Mouse (Mus musculus): ENCODE measurements around the gene Tcf19.

Gene Tcf19

GRCm38 (mm10) chr17:35516652-35517500 is at the start of gene Tcf19, which contains the start of gene Cchcr1:
Tcf19 (minus strand) TSS chr17:35516824.
Cchcr1 (plus strand) TSS chr17:35517100.
- DNase-seq (ENCODE audit: low spot score in 2 of 2): peak; percentile 86 to 91

- no peak for DNase-seq (ENCODE audit: low spot score in 2 of 2)
Observed at GRCm38 (mm10) chr17:35558216-35558615, 41.6 kb upstream of the Tcf19 start.

GRCm38 (mm10) chr17:35557351-35557750 is 40.7 kb upstream of the Tcf19 start:
- DNase-seq (ENCODE audit: low spot score in 2 of 2): no peak

GRCm38 (mm10) chr17:35556812-35557211 is 40.2 kb upstream of the Tcf19 start:
- no peak for DNase-seq (ENCODE audit: low spot score in 2 of 2)

DNA sequence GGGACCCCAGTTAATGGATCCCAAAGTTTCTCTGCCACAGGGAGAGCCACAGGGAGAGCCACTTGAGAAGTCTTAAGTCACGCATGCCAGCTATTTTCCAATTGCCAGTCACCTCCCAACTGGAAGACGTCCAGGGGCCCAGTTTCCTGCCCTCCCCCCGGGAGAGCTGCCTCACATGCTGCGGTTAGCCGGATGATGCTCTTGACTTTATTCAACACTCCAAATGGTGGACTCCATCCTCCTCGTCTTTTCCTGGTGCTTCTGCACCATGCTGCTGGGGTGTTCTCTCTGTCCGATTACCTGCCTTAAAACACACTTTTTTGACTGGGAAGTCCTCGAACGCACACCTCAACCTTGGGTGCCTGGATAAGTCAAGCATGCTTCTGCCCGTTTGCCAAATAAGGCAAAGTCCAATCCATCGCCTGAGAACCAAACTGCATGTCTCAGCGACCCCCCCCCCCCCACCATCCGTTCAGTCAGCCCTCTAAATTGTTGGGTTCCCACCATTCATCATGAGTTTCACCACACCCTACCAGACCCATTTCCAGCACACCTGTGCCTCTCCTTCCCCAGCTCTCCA is 39.7 kb upstream of the Tcf19 start:
- DNase-seq (ENCODE audit: low spot score in 2 of 2): no peak

GRCm38 (mm10) chr17:35554761-35555397 is 38.3 kb upstream of the Tcf19 start:
- no peak for DNase-seq (ENCODE audit: low spot score in 2 of 2)

DNA sequence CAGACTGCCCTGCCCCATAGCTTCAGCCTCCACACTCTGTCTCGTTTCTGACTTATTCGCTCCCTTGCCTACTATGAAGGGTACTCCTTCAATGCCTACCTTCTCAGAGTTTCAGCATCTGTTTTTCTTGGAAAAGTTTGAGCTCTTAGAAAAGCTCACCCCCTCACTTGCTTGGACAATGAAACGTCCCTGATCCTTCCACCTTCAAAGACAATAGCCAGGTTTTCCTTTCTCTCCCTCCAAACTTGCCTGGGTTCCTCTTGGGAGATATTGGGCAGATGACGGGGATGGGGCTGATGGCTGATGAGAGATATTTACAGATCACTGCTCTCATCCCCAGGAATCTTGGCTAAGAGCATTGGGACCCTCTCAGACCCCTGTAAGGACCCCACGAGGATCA is 37.7 kb upstream of the Tcf19 start:
- DNase-seq (ENCODE audit: low spot score in 2 of 2): no peak

DNA sequence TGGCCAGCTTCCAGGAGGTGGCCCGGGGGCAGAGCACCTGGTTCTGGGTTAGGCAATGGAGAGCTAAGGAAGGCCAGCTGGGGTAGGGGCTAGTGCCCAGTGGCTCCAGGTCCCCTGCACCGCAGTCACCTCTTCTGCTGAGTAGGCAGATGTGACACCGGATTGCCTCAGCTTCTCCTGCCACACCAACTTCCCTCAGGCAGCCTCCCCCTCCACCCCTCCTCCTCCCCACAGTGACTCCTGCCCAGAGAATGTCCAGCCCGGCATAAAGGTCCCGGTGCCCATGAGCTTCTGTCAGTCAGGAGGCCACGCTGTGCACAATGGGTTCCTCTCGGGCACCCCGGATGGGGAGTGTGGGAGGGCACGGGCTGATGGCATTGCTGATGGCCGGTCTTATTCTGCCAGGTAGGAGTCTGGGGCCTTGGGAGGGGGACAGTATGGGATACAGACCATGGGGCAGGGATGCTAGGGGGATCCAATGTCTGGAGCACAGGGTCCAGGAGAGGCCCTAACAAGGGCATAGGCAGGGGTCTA is 35.3 kb upstream of the Tcf19 start, which contains the start of gene Cdsn:
Gene Cdsn, plus strand, starts transcription at position 248 of the 534 bp plus-strand sequence.
- no peak for DNase-seq (ENCODE audit: low spot score in 2 of 2)

GRCm38 (mm10) chr17:35550871-35551270 is 34.2 kb upstream of the Tcf19 start:
- DNase-seq (ENCODE audit: low spot score in 2 of 2): no peak

- DNase-seq (ENCODE audit: low spot score in 2 of 2): no peak
Observed at GRCm38 (mm10) chr17:35550143-35550494, 33.5 kb upstream of the Tcf19 start.

DNA sequence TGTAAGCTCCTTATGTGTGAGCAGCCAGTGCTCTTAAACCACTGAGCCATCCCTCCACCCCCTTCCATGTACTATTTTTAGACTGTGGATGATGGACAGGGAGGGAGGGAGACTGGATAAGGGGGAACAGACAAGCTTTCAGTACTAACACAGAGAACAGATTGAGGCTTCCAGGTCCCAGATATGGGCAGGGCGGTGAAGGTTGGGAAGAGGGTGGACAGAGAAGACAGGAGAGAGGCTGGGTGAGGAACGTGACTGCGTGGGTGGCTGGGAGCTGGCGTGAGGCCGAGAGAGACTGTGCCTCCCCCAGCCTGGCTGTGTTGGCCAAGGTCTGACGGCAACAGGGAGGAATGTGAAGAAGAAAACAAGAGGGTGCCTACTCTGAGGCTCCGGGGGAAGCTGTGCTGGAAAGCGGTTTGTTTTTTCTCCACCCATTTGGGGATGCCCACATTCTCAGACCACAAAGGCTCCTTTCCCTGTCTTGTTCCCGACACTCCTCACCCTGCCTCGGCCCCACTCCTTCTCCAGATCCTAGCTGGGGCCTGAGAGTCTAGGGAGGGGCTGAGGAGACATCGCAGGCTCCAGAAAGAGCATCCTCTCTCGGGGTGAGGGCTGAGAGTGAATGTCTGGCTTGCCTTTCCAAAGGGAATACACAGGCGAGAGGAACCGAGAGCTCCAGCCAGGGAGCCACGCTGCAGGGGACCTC is 33.0 kb upstream of the Tcf19 start:
- peak; percentile 62 to 77 for DNase-seq (ENCODE audit: low spot score in 2 of 2)

DNA sequence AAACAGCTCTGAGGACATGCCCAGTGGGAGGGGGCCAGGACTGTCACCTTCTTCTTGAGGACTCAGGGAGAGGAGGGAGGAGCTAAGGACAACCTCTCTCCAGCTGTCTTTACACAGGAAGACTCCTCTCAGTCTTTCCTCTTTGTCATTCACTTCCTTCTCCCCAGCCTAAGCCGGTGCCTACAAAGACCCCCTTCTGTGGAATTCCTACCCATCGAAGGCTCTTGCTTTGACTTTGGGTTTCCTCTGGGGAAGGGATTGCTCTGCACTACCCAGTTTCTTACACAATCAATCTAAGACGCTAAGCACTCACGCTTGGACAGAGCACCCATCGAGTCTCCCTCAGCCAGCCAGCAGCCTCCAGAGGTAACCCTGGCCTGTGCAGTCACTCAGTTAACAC is 32.0 kb upstream of the Tcf19 start:
- no peak for DNase-seq (ENCODE audit: low spot score in 2 of 2)

DNA sequence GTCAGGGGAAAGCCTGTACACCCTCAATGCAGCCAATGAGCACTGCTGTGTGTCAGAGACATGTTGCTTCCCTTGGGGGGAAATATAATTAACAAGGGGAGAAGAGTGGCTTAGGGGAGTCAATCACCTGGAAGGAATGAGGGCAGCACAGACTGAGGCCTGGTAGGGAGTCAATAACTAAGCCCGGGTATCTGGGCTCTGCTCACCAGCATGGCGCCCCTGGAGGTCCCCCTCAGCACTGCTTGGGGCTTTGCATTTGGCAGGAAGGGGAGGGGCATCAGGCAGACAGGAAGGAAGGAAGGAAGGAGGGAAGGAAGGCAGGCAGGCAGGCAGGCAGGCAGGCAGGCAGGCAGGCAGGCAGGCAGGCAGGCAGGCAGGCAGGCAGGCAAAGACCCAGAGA is 30.8 kb upstream of the Tcf19 start:
- DNase-seq (ENCODE audit: low spot score in 2 of 2): no peak

DNA sequence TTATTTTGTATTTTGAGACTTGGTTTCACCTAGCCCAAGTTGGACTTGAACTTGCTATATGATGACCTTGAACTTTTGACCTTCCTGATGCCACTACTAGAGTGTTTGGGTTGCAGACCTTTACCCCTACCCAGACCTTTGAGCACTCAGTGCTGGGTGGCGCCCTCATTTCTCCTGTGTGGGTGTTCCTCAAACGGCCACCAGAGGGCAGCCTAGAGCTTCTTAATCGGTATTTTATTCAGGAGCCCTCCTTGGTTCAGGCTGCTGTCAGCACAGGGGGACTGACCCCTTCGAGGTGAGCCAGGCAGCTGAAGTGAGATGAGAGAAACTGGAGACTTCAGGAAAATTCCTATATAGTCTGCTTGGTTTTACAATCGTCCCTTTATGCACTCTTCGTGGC is 28.1 kb upstream of the Tcf19 start:
- DNase-seq (ENCODE audit: low spot score in 2 of 2): peak; percentile 38 to 64

DNA sequence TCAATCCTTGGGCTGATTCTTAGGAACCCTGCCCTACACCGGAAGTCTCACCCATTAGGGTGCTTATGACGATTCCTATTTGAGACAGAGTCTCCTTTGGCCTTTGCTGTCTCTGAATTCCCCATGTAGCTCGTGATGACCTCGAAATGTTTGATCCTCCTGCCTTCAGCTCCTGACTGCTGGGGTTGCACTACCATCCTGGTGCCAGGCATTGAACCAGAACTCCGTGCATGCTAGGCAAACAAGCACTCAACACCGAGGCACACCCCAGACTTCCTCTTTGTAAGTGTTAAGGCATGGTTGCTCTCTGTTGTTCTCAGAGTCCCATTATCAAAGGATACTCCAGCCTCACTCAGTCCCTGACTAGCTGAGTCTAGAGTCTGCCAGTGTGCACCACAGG is 27.4 kb upstream of the Tcf19 start:
- DNase-seq (ENCODE audit: low spot score in 2 of 2): no peak

- DNase-seq (ENCODE audit: low spot score in 2 of 2): no peak
Observed at GRCm38 (mm10) chr17:35543412-35543861, 26.8 kb upstream of the Tcf19 start.

DNA sequence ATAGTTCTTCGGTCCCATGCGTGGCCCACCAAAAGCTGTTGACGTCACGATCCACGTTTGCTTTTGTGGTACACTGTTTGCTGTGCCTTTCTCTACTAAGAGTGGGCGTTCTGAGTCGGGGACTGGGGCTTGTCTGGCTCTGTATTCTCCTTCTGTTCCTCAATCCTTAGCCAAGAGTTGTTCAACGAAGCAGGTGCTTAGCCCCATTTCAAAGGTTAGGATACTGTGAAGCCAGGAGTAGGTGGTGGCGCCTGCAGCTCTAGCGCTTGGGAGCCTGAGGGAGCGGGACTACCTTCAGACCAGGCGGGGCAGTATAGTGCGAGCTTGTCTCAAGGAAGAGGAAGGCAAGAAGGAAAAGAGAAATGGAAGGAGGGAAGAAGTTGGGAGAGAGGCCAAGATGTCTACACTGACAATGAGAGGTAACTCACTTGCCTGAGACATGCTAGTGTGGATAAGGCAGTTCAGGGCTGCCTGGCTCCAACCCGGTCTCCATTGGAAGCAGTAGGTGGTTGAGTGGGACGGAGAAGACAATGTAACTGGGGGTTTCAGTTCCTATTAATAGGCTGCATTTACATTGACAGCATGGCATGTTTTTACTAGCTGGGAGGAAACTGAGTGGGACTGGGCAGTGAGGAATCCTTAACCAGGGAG is 26.3 kb upstream of the Tcf19 start:
- DNase-seq (ENCODE audit: low spot score in 2 of 2): no peak

GRCm38 (mm10) chr17:35539540-35539939 is 22.9 kb upstream of the Tcf19 start:
- DNase-seq (ENCODE audit: low spot score in 2 of 2): no peak

- DNase-seq (ENCODE audit: low spot score in 2 of 2): no peak
Observed at GRCm38 (mm10) chr17:35538476-35538875, 21.9 kb upstream of the Tcf19 start.

GRCm38 (mm10) chr17:35537421-35537820 is 20.8 kb upstream of the Tcf19 start:
- no peak for DNase-seq (ENCODE audit: low spot score in 2 of 2)

DNA sequence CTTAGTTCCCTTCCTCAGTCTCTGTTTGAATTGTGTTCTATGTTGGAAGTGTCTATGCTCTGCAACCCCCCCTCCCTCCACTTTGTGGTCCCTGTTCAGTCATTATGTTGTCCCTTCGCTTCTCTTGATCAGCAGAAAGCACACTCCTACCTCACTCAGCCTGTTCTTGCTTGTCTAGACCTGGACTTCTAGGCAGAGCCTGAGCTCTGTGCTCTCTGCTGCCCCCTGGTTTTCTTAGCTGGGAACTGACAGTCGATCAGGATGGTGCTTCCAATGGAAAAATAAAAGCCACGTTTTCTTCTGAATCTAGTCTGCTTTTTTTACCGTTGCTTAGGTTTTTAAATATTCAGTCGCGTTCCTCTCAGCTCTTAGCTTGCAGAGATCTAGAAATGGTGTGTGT is 17.7 kb upstream of the Tcf19 start:
- DNase-seq (ENCODE audit: low spot score in 2 of 2): peak; percentile 71 to 72
